Mouse (Mus musculus): ENCODE measurements at regions not wholly inside any gene's neighbourhood (a gene's known extent, or its start where the extent isn't known, plus 50 kb on each side); places are given as distances from the start of the nearest gene placed in this dataset.

DNA sequence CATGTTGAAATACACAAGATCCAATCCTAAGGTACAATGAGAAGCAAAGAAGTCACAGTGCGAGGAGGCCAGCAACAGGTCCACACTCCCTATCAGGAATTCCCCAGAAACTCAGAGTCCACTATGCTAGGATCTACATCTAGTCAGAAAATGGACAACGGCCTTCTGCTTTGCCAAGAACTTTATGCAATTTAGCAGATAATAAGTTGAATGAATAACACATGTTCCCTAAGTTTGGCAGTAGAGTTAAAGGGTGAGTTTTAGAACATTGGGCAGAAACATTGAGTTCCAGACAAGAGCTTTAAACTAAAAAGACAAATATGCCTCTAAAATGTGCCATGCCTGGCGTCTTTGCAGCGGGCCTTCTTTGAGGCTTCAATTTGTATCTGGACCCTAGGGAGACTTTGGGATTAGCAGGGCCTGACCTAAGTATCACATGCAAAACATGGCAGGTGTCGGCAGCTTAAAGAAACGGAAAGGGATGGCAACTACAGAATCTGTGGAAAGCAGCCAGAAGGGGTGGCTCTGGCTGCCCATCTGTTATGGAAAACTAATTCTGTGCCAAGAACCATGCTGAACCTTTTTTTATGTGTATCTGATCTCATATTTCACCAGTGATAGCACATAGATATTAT lies 600.6 kb upstream of the Nox3 start:
- DNase-seq (ENCODE audit: low spot score in 2 of 2), result no peak

DNA sequence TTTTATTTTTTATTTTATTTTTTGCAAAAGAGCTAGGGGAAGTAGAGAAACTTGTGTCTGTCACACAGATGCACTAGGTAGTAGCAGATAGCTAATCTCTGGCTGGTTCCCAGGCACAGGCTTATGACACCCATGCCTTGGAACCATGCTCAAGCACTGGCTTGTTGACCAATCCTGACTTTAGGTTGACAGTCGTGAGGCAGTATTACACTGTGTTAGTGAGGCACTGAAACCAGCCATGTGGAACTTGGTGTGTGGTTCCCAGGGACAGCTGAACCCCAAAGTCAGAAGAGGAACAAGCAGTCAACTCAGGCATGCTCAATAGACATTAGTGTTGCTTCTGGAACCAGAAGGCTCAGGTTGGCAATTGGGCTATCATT lies 601.1 kb upstream of the Nox3 start:
- DNase-seq (ENCODE audit: low spot score in 2 of 2), result no peak

DNA sequence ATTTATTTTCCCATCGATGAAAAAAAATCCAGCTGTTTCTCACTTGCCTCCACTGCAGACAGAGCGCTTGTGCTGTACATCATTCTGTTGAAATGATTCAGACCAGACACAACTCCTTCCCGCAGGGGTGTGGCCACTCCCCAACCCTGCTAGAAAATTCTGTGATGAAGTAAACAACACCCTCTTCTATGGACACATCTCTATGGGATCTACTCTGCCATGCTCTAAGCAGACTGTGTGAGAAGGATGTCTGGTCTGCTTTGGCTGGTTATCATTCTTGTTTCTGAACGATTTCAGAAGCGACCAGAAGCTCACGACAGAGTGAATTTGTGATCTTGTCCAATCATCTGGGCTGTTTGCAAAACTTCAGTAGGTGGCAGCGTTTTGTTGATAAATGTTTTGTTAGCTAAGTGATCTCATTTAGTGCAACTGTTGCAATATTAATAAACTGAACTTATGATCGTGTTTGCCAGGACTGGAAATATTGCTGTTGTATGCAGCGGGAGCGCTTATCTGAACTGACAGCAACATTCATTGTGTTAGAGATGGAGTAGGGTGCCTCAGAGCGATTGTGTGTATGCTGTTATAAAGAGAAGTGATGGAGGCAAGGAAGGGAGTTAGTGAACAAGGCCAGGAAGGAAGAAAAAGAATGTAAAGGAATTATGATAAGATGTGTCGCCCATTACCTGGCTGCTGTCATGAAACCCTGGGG lies 605.2 kb upstream of the Nox3 start:
- no peak for DNase-seq (ENCODE audit: low spot score in 2 of 2)

DNA sequence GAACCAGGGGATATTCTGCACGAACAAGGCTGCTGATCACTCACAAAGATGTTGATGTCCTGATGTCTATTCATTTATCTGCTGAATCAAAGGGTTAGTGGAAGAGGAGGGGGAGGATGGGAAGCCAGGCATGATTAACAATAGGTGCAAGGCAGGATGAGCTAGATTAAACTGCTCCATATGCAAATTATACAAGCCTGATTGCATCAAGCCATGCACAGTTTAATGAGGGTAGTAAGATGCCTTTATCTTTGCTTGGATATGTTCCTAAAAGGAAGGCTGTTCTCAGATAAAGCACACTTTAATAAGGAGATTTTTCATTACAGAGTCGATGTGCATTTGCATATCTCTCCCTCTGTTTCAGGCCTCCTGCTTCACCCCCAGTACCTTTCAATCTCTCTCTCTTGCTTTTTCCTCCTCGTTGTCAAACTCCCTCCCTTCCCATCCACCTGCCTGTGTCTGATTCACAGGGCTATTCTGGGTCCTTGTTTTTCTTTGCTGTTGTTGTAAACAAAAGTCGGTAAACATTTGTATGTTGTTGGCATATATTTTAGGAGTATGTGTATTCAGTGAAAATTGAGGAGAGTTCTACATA lies 615.8 kb upstream of the Nox3 start:
- DNase-seq (ENCODE audit: low spot score in 2 of 2), result no peak

DNA sequence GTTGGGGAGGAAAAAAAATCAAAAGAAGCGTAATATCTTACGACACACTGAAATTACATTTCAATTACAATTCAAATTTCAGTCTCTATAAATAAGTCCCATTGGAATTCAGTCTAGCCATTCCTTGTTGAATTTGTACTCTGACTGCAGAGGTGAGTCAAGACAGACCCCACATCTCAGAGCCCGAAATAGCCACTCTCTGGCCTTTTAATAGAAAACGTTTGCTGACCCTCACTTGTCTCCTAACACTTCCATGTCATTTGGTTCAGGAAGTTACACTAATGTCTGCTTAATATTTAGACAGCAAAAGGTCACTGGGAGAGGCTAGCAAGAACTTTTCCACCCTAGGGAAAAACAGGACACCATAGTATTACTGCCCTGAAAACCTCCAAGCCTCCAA lies 623.1 kb upstream of the Nox3 start:
- no peak for DNase-seq (ENCODE audit: low spot score in 2 of 2)

DNA sequence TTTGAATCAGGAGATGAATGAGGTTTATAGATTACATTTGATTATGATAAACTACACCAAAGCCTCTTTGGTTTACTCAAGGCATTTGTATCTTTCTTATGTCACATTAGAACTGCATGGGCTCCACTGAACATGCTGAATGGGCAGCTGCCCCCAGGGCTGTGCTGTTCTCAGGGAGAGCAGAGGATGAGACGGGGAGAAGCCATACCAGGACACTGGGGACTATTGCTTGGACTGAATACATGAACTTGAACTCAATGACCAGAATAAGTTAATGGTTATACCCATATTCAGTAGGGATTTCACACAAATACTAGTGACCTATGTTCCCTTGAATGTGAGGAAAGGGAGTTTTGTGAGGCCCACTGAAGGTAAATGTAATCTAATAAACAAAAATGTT lies 632.7 kb upstream of the Nox3 start:
- DNase-seq (ENCODE audit: low spot score in 2 of 2), result no peak

DNA sequence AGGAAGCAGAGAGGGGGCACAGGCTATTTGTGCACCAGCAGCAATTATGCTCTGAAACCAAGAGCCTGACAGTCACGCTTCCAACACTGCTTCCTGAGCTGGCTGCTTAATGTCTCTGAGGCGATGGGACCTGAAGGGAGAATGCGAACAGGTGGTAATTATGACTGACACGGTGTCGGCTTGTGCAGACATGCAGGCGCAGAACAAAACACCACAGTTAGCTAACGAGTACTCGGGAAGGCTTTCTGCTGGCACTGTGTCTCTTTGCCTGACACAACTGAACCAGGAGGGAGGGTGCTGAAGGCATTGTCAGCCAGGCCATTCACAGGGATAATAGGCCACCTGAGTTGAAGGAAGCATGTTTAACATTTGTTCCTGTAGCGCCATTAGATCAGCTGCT lies 635.6 kb upstream of the Nox3 start:
- DNase-seq (ENCODE audit: low spot score in 2 of 2), result no peak

DNA sequence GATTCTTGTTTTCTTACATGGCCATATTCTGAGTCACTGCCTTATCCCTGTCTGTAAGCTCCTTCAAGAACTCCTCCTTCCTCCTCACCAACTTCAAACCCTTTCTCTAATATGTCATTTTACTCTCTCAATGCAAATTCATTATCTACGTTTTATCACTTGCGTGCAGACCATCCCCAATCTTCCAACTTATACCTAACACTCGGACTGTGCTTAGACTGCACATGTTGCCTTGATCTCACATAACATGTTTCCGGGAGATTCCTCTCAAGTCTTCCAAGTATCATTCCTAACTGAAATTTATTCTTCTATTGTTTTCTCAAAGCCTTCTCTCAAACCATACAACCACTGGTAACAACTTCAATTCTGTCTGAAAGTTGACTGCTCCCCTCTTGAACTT lies 637.0 kb upstream of the Nox3 start:
- DNase-seq (ENCODE audit: low spot score in 2 of 2), result no peak

DNA sequence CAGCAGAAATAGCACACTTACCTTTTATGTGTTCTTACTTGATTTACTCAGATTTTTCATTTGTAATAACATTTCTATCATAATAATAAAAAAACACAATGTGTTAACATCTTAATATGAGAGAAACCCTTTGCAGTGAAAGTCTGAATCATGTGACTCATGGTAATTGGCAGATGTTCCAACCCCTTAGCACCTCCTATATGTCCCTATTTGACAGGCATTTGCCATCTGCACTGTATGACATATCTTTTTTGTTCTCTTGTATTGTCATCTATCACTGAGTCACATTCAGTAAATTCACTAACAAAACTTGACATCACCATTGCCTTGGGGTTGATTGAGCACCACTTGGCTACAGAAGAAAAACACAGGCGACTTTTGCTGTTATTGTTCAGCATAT lies 641.1 kb upstream of the Arid1b start:
- DNase-seq (ENCODE audit: low spot score in 2 of 2), result no peak

DNA sequence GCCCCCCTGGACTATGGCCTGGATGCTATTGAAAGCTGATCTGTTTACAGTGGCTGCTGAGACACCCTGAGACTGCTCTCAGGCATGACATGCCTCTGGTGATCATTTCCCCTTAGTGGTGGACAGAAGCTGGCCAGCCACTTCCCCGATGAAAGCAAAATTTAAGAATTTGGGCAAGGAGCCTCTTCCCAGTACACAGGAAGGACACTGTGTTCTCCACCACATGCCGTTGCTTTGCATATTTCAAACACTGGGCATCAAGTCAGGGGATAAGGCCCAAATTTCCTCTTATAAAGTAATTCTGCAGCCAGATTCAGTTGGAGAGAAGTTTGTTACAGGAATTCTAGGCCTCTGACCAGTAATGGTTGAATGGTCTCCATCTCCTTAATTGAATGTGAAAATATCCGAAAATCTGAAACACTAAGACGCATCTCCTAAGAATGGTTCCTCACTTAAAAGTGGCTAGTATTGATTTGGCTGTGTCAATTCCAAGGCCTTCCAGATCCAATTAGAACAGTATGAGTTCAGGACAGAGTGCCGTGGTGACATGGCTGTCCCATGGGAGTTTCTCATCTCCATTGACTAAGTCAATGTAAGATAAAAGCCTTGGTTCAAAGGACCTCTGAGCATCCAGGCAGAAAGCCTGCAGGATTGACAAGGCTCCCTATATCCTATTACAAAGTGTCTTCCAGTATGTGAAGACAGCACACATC lies 638.5 kb upstream of the Arid1b start:
- no peak for DNase-seq (ENCODE audit: low spot score in 2 of 2)

DNA sequence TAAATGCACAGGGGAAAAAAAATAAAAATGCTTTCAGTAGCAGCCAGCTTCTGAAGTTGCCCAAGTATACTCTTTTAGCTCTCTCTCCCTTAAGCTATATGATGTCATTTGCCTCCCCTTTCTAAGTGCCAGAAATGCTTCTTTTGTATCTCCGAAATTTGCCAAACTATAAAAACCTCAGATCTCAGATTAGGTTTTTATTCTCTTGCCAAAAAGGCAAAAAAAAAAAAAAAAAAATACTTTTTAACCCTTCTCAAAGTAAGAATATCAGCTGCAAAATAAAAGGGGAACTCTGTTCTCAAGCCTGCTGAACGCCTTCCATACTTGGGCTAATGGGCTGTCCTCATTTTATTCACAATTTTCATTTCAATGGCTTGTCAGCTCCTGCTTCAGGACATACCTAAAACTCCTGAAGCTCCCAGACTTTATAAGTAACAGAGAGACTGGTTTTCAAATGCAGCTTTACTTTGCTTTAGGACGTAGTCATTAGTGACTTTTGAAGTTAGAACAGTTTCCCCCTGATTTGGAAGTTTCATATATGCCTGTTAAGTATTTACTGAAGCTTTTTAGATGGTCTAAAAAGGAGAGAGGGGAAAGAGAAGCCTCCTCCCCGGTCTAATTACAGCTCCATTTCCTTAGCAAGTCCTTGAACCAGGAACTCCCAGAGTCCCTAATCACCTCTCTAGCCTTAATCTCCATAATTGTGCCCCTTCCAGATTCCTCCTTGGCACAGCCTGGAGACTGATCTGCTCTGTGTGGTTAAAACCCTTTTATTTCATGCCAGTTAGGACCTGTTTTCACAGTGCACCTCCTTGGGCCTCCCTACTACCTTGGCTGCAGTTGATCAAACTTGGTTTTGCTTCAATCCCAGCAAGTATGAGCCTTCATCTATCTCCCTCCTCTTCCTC lies 633.5 kb upstream of the Arid1b start:
- DNase-seq (ENCODE audit: low spot score in 2 of 2), result no peak

DNA sequence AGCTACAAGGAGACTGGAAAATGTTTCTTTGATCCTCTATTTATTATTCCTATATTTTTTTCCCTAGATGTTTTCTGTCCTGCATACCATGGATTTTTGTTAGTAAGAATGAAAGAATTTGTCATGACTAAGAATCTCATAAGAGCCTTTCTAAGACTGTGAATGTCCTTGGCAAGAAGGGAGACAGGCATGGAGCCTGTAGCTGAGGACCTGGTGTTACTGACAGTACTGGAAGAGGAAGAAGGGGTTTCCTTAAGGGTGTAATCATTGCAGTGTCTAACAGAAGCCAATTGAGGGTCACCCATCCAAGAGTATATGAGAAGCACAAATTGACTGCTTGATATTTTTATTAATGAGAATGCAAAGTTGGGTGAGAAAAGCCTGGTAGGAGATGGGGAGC lies 628.3 kb upstream of the Arid1b start:
- no peak for DNase-seq (ENCODE audit: low spot score in 2 of 2)

DNA sequence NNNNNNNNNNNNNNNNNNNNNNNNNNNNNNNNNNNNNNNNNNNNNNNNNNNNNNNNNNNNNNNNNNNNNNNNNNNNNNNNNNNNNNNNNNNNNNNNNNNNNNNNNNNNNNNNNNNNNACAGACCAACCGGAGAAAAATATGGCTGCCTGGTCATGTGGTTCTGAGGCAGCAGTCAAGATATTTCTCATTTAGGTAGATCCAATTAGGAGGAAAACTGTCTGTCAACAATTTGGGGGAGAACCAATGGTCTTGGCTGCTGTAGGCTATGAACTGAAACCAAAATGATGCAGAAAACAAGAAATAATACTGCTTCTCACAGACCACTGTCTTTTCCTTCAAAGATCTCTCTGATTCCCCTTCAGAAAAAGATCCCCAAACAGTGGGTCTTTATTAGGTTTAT lies 613.7 kb upstream of the Arid1b start:
- no peak for DNase-seq (ENCODE audit: low spot score in 2 of 2)

DNA sequence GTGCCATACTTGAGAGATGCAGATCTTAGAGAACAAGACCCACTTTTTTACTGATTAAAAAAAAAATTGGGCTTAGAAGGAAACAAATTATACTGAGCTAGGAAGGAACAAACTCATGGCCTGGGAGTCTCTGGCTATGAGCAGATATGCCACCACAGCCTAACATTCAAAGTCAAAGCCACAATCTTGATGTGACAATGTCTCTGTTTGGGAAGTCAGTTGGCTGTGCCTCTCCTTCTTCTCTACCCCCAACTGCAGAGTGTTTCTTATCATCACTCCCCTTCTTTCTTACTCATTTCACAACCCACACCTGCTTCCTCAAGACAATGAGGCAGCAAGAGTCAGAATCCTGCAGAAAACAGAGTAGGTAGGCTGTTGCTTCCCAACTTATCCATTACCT lies 613.3 kb upstream of the Arid1b start:
- DNase-seq (ENCODE audit: low spot score in 2 of 2), result no peak

DNA sequence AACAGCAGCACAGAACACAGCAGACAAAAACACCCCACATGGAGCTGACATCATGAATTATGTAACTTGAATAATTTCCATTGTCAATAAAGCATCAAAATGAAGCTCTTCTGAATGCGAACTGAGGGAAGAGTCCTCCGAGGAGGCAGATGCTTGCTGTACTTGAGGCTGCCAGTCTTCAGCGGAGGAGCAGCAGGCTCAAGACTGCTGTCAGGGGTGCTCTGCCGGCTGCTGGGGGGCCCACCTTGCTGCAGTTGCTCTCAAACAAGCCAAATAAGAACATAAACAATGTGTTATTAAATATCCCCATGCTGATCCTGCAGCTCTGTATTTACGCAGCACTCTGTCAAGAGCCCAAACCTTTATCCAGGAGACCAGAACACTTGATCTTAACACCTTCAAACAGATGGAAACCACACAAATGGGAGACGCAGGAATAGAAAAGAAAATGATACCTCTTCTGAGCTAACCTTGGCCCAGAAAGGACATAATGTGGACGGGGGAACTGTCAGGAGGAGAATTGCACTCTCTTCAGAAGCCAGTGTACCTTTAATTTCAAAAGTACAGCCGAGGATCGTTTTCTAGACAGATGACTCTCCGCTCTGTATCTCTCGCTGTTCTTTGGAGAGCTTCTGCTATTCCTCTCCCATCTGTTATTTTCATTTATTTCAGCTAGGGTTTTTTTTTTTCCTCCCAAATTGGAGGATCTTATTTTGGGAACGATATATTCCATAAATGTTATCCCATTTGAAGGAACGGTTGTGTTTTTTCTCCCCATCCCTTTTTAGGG lies 612.0 kb upstream of the Arid1b start:
- DNase-seq (ENCODE audit: low spot score in 2 of 2), result peak in 1 of 2 experiments; percentile 13

DNA sequence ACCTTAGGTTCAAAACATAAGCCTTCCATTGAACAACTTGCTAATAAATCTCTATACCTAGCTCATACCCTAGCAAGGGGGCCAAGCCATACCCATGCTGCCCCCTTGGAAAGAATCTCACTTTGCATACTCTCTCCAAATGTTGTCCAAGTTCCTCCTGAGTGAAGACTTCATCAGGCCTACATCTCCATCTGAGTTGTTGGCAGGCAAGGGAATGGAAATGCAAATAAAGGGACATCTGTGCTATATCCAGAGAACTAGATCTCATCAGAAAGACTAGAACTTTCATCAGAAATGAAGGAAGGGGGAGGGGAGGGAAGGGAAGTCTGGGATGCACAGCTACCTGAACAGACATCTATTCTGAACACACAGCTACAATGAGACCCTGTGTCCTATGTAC lies 611.4 kb upstream of the Arid1b start:
- DNase-seq (ENCODE audit: low spot score in 2 of 2), result no peak

DNA sequence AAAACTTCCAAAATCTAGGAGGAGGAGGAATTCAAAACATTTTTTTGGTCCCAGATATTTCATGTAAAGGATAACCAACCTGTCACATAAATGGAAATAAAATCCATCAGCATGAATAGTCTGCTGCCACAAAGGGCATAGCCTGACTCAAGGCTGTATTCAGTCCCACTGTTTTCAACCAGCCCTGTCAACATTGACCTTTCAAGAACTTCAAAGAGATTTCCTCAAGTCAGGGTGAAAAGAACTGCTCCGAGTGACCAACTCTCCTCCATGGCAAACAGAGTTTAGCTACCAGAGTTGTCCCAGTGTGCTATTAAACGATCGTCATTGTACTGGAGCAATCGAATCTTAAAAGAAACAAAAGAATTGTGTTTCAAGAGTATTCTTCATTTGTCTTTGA lies 606.5 kb upstream of the Arid1b start:
- no peak for DNase-seq (ENCODE audit: low spot score in 2 of 2)

DNA sequence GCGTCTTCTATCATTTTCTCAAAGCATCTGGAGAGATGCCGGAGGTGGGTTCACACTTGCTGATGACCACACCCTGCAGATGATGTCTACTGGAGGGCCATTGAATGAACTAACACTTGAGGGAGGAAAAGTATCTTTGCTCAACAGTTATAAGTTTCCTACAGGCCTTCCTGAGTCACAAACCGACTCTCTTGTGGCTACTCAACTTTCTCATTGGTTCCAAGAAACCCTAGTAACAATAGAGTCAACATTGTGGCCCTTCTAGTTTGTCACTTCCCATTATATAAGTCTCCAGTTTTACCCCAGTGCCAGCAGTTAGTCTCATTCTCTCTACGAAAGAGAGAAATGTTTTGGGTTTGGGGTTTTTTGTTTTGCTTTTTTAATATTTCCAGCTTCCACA lies 604.1 kb upstream of the Arid1b start:
- DNase-seq (ENCODE audit: low spot score in 2 of 2), result no peak

DNA sequence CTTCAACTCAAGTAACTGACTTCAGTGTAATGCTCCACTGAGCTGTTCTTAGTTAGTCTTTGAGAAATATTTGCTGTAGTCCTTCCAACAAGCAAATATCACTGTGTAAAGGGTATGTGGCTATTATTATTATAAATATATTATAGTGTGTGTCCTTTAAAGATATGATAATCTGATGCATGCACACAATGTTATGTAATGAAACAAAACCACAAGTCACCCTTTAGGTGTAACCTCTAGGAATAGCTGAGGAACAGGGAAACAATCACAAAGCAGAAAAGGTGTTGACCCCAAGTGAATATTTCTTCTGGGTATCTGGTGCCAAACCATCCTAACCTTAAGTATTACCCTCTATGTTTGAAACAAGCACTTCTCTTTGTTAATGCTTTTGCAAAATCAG lies 603.6 kb upstream of the Arid1b start:
- DNase-seq (ENCODE audit: low spot score in 2 of 2), result no peak

DNA sequence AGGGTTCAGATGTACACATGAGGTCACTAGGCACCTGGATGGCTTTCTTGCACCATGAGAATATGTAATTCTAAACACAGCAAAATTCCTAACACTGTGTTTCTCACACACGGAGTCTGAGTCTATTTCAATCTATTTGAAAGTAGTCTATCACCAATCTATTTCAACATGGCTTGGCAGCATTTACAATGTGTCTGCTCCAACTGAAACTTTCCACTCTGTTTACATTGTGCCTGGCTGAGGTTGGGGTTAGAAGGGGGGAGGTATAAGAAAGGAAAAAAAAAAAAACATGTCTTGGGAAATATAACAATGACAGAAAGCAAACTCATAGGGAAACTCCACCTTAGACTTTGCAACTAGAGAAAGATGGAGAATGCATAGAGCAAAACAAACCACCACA lies 602.9 kb upstream of the Arid1b start:
- no peak for DNase-seq (ENCODE audit: low spot score in 2 of 2)

DNA sequence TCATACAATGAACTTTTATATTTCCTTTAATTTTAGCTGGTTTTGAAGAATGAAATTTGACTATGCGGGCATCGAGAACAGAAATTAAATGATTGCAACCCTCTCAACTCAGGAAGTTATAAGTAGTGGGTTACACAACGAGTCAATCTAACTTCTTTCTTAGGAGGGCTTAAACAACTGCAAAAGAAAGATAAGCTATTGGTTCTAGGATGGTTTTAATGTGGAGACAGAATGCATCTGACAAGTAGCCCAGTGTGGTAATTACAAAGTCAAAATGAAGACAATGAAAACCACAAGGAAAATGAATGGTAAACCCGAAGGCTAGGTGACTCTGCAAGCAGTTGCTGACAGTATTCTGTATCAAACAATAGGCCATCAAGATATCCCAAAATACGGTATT lies 598.0 kb upstream of the Arid1b start:
- DNase-seq (ENCODE audit: low spot score in 2 of 2), result no peak

All from left cerebral cortex, adult 8-10 months (tissue).